Mouse (Mus musculus): ENCODE measurements around the gene Mcu. TPM values are rescaled to one million over a fixed set of nuclear protein-coding genes. Genes with fewer than 3 reads are reported as not detected.

Mcu gene
- polyA plus RNA-seq, 1 experiment, result 32.4 TPM

- Histone ChIP-seq H3K27me3 (ENCODE audit: control insufficient read depth, insufficient read depth, low read length) (no peaks in the 10 kb centered on the region), H3K27ac (ENCODE audit: insufficient read depth, low read length) (no peak overlapping the region), H3K4me3 (replicated peaks; ENCODE audit: insufficient read depth, low read depth, low read length) (no peak overlapping the region), H3K4me1 (ENCODE audit: control insufficient read depth, insufficient read depth, low read length) (no peaks in the 10 kb centered on the region; the same call in none of the 2 replicates)
- 73% methylated on average over 7 of the region's 7 CpGs for WGBS
- DNase-seq, result no peak
- TF ChIP-seq CTCF (IDR thresholded peaks at IDR 0.05; ENCODE audit: borderline replicate concordance, insufficient read depth, low read depth, low read length) (no peak), POLR2A (IDR thresholded peaks at IDR 0.05; ENCODE audit: borderline replicate concordance, insufficient read depth, low read length) (no peak)
Measured at GRCm38 (mm10) chr10:59588135-59588534, 28.4 kb downstream of the Mcu start.

GRCm38 (mm10) chr10:59586821-59587220, 29.7 kb downstream of the Mcu start:
- 86% methylated on average over 15 of the region's 15 CpGs for WGBS
- no peak for DNase-seq

GRCm38 (mm10) chr10:59585621-59586020, 30.9 kb downstream of the Mcu start:
- Histone ChIP-seq H3K27me3 (ENCODE audit: control insufficient read depth, insufficient read depth, low read length) (no peaks in the 10 kb centered on the region), H3K4me3 (replicated peaks; ENCODE audit: insufficient read depth, low read depth, low read length) (no peak overlapping the region), H3K27ac (ENCODE audit: insufficient read depth, low read length) (no peak overlapping the region), H3K4me1 (ENCODE audit: control insufficient read depth, insufficient read depth, low read length) (no peaks in the 10 kb centered on the region; the same call in 1 of the 2 replicates)
- WGBS, result 91% methylated on average over 5 of the region's 5 CpGs
- TF ChIP-seq POLR2A (IDR thresholded peaks at IDR 0.05; ENCODE audit: borderline replicate concordance, insufficient read depth, low read length) (no peak), CTCF (IDR thresholded peaks at IDR 0.05; ENCODE audit: borderline replicate concordance, insufficient read depth, low read depth, low read length) (no peak)
- no peak for DNase-seq

More at GRCm38 (mm10) chr10:59586821-59587220, 29.7 kb downstream of the Mcu start:
- Histone ChIP-seq H3K27me3 (ENCODE audit: control insufficient read depth, insufficient read depth, low read length) (no peaks in the 10 kb centered on the region), H3K4me1 (ENCODE audit: control insufficient read depth, insufficient read depth, low read length) (no peaks in the 10 kb centered on the region; the same call in 1 of the 2 replicates), H3K27ac (ENCODE audit: insufficient read depth, low read length) (no peak overlapping the region), H3K4me3 (replicated peaks; ENCODE audit: insufficient read depth, low read depth, low read length) (no peak overlapping the region)
- no peak for TF ChIP-seq CTCF (IDR thresholded peaks at IDR 0.05; ENCODE audit: borderline replicate concordance, insufficient read depth, low read depth, low read length)
- TF ChIP-seq POLR2A (IDR thresholded peaks at IDR 0.05; ENCODE audit: borderline replicate concordance, insufficient read depth, low read length), result no peak

- DNase-seq, result no peak
- no peaks in the 10 kb centered on the region for H3K27me3 ChIP-seq (ENCODE audit: control insufficient read depth, insufficient read depth, low read length)
- peaks cover 5% of the 10 kb centered on the region for H3K4me1 ChIP-seq (ENCODE audit: control insufficient read depth, insufficient read depth, low read length)
- TF ChIP-seq CTCF (IDR thresholded peaks at IDR 0.05; ENCODE audit: borderline replicate concordance, insufficient read depth, low read depth, low read length) (no peak), POLR2A (IDR thresholded peaks at IDR 0.05; ENCODE audit: borderline replicate concordance, insufficient read depth, low read length) (no peak)
- WGBS, result 93% methylated on average over 1 of the region's 1 CpGs
- H3K27ac ChIP-seq (ENCODE audit: insufficient read depth, low read length), result no peak overlapping the region
- H3K4me3 ChIP-seq (replicated peaks; ENCODE audit: insufficient read depth, low read depth, low read length), result no peak overlapping the region
Measured at GRCm38 (mm10) chr10:59581826-59582543, 34.5 kb downstream of the Mcu start.

DNA sequence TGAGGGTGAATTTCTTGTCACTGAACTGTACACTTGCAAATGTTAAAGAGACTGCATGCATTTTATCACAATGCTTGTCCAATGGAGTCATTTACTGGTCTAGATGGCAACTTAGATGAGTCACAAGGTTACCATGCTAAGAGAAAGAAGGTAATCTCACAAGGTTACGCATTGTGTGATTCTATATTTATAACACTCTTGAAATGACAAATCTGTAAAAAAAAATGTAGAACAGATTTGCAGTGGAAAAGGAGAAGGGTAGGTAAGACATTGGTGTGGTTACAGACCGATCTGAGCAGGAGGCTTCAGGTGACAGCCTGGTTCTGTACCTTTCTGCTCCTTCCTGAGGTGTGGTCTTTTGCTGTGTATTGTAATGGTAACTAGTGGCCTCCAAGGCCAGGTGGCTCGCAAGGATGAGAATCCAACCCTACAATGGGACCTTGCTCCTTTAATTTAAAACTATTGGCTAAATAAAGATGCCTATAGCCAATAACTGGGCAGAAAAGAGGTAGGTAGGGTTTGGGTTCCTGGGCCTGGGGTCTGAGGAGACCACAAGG, 35.8 kb downstream of the Mcu start:
- Histone ChIP-seq H3K4me1 (ENCODE audit: control insufficient read depth, insufficient read depth, low read length) (peaks cover 11% of the 10 kb centered on the region), H3K27me3 (ENCODE audit: control insufficient read depth, insufficient read depth, low read length) (no peaks in the 10 kb centered on the region), H3K27ac (ENCODE audit: insufficient read depth, low read length) (no peak overlapping the region), H3K4me3 (replicated peaks; ENCODE audit: insufficient read depth, low read depth, low read length) (no peak overlapping the region)
- TF ChIP-seq POLR2A (IDR thresholded peaks at IDR 0.05; ENCODE audit: borderline replicate concordance, insufficient read depth, low read length) (no peak), CTCF (IDR thresholded peaks at IDR 0.05; ENCODE audit: borderline replicate concordance, insufficient read depth, low read depth, low read length) (no peak)
- no peak for DNase-seq
- 90% methylated on average over 3 of the region's 3 CpGs for WGBS

DNA sequence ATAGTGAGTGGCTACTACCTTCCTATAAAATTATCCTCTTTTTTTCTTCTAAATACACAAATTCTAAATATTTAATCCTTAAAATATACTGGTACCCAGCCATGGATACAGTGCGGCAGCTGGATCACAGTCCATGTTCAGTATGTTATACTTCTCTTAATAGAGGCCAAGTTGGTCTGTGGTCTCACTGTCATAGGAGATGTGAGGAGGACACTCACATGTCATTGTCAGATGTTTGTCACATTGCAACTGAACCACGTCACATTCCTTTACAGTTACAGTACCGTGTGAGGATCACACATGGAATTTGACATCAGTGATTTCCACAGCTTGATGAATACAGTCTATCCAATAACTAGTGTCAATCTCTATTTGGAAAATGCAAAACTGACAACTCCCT, 36.8 kb downstream of the Mcu start:
- peaks cover 11% of the 10 kb centered on the region for H3K4me1 ChIP-seq (ENCODE audit: control insufficient read depth, insufficient read depth, low read length)
- WGBS, result 96% methylated on average over 3 of the region's 3 CpGs
- no peak for TF ChIP-seq CTCF (IDR thresholded peaks at IDR 0.05; ENCODE audit: borderline replicate concordance, insufficient read depth, low read depth, low read length)
- TF ChIP-seq POLR2A (IDR thresholded peaks at IDR 0.05; ENCODE audit: borderline replicate concordance, insufficient read depth, low read length), result no peak
- DNase-seq, result no peak
- H3K4me3 ChIP-seq (replicated peaks; ENCODE audit: insufficient read depth, low read depth, low read length), result no peak overlapping the region
- H3K27ac ChIP-seq (ENCODE audit: insufficient read depth, low read length), result no peak overlapping the region
- no peaks in the 10 kb centered on the region for H3K27me3 ChIP-seq (ENCODE audit: control insufficient read depth, insufficient read depth, low read length)

- WGBS, result 52% methylated on average over 12 of the region's 12 CpGs
- Histone ChIP-seq H3K27ac (ENCODE audit: insufficient read depth, low read length) (no peak overlapping the region), H3K27me3 (ENCODE audit: control insufficient read depth, insufficient read depth, low read length) (no peaks in the 10 kb centered on the region), H3K4me1 (ENCODE audit: control insufficient read depth, insufficient read depth, low read length) (peaks cover 11% of the 10 kb centered on the region), H3K4me3 (replicated peaks; ENCODE audit: insufficient read depth, low read depth, low read length) (no peak overlapping the region)
- DNase-seq, result peak in 1 of 2 experiments; percentile 41
- no peak for TF ChIP-seq CTCF (IDR thresholded peaks at IDR 0.05; ENCODE audit: borderline replicate concordance, insufficient read depth, low read depth, low read length)
- TF ChIP-seq POLR2A (IDR thresholded peaks at IDR 0.05; ENCODE audit: borderline replicate concordance, insufficient read depth, low read length), result no peak
Measured at GRCm38 (mm10) chr10:59577871-59578801, 38.4 kb downstream of the Mcu start.
